Mouse (Mus musculus) right cerebral cortex, postnatal 36 days (tissue): ENCODE measurements around the gene Gstm3.

Experiments
- DNase-seq, 2 experiments: peaks; one replicate each; pipeline ENCODE4 v3.0.0; 2022; ENCODE audit warnings: low spot score in 2 of 2, mixed read lengths in 1 of 2

Gstm3 gene

DNA sequence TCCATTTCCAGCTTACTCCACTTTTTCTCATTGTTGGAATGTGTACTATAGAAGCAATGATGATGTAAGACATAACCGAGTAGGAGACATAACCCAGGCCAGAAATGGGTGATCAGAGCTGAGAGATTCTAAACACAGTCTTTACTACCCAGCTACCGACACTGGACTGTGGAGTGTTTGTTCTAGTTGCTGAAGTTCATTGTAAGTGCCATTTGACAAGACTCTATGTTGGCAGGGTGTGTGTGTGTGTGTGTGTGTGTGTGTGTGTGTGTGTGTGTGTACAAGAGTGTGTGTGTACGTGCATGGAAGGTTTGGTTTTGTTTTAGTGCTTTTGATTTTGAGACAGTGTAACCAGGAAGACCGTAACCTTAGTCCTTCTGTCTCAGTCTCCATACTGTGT is 39.4 kb downstream of the Gstm3 start:
- DNase-seq, result no peak

DNA sequence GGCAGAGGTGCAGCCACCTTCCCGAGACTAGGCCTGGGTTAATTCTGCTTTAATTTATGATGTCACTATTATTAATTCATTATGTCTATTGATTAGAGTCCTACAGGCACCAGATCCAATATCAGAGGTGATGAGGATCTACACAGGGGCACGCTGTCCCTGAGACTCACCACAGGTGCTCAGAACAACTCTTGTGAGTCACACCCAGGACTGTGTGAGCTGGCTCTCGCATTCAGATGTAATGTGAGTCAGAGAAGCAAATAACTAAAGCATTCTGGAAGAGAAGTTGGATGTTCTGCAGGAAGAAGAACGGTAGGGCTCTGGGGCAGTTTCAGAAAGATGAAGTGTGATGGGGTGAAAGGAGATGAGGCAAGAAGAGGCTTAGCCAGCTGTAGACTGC is 39.8 kb downstream of the Gstm3 start:
- DNase-seq, result no peak

DNA sequence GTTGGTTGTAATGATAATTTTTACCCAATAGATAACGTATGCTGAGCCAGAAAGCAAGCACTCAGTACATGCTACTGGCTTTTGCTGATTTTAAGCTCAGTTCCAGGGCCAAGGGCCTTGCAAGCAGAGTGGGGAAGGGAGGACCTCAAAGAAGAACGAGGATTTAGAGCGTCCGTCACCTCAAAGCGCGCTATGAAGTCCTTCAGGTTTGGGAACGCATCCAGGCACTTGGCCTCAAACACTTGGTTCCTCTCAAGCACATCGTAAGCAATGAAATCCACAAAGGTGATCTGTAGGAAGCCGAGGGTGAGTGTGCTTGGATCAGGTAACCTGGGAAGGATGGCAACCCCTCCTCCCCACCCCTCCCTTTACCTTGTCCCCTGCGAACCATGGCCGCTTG is 40.4 kb downstream of the Gstm3 start:
- DNase-seq, result no peak

DNA sequence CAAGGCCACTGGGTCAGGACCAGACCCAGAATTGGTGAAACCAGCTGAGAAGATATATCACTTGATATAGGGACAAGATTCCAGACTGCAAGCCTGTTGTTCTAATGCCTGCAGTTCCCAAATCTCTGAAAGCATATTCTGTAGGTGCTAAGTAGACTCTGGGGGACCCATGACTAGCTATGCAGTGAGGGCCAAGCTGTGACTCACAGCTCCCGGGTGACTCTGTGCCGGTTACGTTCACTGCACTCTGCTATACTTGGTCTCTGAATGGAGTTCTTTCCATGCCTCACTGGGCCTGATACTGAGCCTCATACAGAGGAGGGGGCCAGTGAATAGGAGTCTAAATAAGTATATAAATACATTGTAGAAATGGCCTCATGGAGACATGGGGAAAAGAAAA is 41.2 kb downstream of the Gstm3 start:
- DNase-seq, result no peak

DNA sequence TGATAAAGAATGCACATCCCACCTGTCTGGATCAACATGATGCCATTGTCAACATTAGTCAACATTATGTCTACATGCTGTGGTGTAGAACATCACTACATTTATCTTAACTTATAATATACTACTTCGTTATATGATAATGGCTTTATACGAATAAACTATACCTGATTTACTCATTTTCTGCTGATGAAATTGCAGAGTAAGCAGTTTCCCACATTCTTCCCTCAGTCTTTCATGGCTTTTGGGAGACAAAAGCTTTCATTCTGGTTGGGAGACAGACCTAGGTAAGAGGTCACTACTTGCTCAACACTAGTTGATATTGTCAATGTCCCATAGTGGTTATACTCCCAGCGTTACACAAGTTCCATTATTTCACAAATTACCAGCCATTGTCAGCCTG is 43.7 kb downstream of the Gstm3 start:
- no peak for DNase-seq

DNA sequence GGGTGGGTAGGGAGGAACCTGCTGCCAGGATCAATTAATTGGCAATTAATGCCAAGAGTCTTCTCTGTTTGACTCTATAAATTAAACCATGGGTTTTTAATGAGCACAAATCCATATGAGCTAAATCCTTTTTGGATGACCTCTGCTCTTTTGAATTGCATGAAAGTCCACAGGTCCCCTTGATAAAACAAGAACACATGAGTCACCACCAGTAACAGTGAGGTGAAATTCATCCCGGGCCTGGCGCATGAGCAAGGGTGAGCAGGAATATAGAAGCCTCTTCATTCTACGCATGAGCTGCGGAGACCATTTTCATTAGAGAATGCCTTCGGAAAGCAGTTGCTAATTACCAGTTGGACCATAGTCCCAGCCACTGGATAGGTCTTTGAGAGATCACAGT is 48.7 kb downstream of the Gstm3 start:
- DNase-seq, result no peak

DNA sequence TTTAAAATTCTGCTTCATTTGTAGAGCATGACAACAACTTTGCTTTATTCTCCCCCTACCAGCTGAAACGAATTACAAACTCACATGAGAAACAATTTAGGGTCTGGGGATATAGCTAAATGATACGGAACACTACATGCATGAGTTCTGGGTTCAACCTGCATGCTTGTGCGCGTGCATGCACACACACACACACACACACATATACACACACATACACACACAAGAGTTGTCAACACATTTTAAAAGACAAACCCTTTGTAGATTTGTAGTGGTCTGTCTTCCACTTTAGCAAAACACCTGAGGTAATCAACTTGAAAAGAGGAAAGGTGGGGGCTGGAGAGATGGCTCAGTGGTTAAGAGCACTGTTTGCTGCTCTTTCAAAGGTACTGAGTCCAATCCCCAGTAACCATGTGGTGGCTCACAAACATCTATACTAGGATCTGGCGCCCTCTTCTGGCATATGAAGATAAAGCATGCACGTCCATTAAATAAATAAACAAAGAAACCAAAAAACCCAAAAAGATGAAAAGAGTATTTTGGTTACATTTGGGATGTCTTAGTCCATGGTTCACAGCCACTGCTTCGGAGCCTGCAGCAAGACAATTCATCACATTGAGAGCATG is 51.2 kb downstream of the Gstm3 start:
- DNase-seq, result peak in 1 of 2 experiments; percentile 43

DNA sequence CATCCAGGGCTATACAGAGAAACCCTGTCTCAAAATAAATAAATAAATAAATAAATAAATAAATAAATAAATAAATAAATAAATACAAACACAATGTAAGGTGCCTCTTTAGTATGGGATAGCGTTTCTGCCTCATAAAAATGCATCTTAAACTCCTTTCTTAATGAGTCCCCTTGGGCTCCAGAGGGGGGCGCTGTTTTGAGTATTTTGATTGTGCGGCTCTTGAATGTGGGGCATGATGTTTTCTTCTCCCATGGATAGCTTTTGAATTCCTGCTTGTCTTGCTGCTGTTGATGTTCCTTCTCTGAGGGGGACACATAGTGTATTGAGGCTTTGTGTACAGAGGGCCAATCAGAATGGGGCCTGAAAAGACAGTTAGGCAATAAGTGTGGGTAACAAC is 52.0 kb downstream of the Gstm3 start:
- DNase-seq, result no peak

DNA sequence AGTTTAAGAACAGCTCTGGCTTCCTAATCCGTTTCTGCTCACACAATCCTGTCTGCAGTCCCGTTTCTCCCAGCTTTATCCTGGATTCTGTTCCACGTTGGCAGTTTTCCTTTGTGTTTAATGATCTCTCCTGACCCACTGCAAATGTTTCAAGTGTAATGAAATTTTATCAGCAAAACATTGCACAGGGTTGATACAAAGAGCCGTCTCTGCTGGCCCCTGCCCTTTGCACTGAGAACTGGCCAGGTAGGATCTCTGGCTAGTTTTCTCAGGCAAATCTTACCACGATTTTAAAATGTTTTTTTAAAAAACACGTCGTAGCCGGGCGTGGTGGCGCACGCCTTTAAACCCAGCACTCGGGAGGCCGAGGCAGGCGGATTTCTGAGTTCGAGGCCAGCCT is 52.4 kb downstream of the Gstm3 start:
- no peak for DNase-seq
